Mouse (Mus musculus): Measurements from ENCODE around the gene Tmem151b. TPM values are rescaled to one million over a fixed set of nuclear protein-coding genes. Genes with fewer than 3 reads are reported as not detected.

Tmem151b gene
- polyA plus RNA-seq, 1 experiment from 2014 or later = 1.0 TPM

DNA sequence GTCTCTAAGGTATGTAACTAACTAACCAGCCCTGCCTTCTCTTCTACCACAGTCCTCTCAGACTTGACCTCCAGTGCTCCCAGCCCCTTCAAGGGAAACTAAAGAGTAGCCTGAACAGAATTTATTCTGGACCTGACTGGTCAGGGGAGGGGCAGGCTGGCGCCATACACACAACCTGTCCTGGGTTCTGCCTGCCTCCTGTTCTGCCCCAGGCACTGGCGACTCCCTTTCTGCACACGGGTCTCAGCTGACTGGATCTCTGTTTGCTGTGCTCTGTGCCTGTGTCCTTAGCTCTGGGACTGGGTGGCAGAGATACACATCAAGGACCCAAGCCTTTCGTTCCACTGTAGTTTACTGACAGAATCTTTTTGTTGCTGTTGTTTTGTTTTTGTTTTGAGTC, 30.1 kb upstream of the Tmem151b start:
- peaks cover 29% of the 10 kb centered on the region for H3K4me1 ChIP-seq (ENCODE audit: control insufficient read depth, insufficient read depth, low read length)
- no peak overlapping the region for H3K9ac ChIP-seq (ENCODE audit: low read depth, low read length)
- no peaks in the 10 kb centered on the region for H3K27me3 ChIP-seq (ENCODE audit: control insufficient read depth, insufficient read depth, low read length)
- H3K4me3 ChIP-seq (ENCODE audit: low read depth, low read length) = no peak overlapping the region
- no peak overlapping the region for H3K4me2 ChIP-seq
- no peak overlapping the region for H3K27ac ChIP-seq (ENCODE audit: low read depth, low read length)
- no peaks in the 10 kb centered on the region for H3K9me3 ChIP-seq (replicated peaks; ENCODE audit: control insufficient read depth, low read length)
- no peaks in the 10 kb centered on the region for H3K36me3 ChIP-seq (ENCODE audit: control insufficient read depth, insufficient read depth, low read length)
- ATAC-seq (replicated peaks; ENCODE audit: insufficient number of reproducible peaks, low FRiP score, low TSS enrichment) = no peak
- WGBS (ENCODE audit: insufficient replicate concordance) = 87% methylated on average over 4 of the region's 4 CpGs

DNA sequence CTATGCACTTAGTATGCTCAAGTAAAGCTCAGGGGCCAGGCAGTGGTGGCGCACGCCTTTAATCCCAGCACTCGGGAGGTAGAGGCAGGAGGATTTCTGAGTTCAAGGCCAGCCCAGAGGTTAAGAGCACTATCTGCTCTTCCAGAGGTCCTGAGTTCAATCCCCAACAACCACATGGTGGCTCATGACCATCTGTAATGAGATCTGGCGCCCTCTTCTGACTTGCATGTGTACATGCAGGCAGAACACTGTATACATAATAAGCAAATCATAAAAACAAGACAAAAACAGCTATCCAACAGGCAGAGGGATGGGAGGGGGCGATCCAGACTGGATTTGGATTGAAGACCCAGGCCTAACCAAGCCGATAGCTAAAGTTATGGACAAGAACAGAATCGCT, 29.4 kb upstream of the Tmem151b start:
- Histone ChIP-seq H3K4me3 (ENCODE audit: low read depth, low read length) (no peak overlapping the region), H3K9ac (ENCODE audit: low read depth, low read length) (no peak overlapping the region), H3K27me3 (ENCODE audit: control insufficient read depth, insufficient read depth, low read length) (no peaks in the 10 kb centered on the region), H3K36me3 (ENCODE audit: control insufficient read depth, insufficient read depth, low read length) (no peaks in the 10 kb centered on the region), H3K4me1 (ENCODE audit: control insufficient read depth, insufficient read depth, low read length) (peaks cover 27% of the 10 kb centered on the region), H3K4me2 (no peak overlapping the region), H3K27ac (ENCODE audit: low read depth, low read length) (no peak overlapping the region), H3K9me3 (replicated peaks; ENCODE audit: control insufficient read depth, low read length) (no peaks in the 10 kb centered on the region)
- no peak for ATAC-seq (replicated peaks; ENCODE audit: insufficient number of reproducible peaks, low FRiP score, low TSS enrichment)
- 74% methylated on average over 7 of the region's 7 CpGs for WGBS (ENCODE audit: insufficient replicate concordance)

DNA sequence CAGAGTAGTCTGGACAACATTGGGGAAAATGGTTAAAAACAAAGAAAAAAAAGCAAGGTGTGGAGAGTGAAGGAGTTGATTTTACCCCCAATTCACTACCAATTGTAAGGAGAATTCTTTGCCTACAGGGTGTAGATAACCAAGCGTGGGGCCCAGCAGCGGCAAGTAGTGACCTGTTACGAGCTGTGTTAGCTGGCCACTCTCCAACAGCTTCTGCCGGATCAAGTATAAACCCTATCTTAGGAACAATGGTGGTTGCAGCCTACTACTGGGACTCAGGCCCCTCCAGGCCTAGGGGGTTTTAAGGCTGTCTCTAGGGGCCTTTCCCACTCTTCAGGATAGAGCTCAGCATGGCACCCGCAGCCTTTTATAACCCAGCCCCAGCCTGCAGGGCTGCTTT, 28.8 kb upstream of the Tmem151b start:
- 29% methylated on average over 5 of the region's 5 CpGs for WGBS (ENCODE audit: insufficient replicate concordance)
- no peak overlapping the region for H3K9ac ChIP-seq (ENCODE audit: low read depth, low read length)

DNA sequence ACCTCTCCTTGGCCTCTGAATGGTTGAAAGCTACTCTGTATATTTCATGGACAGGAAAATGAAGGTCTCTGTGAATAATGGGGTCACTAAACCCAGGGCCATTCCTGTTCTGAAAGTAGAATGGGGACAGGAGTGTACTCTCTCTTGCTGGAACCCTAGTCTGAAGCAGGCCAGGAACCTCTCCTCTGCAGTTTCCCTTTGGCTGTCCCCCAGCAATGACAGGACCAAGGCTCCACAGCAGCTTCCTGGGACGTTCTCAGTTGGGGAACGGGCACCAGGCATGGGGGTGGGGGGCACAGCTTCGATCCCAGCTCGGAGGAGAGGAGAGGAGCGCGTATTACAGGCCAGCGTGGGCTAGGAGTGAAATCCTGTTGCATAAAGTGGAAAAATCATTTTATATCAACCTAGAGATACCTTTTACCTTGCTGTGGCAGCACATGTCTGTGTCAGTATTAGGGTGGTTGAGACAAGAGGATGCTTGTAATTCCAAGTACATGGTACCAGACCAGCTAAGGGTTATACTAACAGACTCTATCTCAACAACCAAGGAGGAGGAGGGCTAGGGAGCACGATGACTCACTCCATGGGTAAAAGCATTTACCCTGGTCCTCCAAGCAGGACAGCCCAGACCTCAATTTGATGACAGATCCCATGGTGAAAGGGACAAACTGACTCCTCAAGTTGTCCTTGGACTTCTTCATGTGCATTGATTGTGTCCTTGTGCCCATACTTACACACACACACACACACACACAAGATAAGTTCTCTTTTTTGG, 25.8 kb upstream of the Tmem151b start:
- Histone ChIP-seq H3K4me2 (peak overlapping the region; percentile 8; the same call in 1 of the 2 replicates), H3K9ac (ENCODE audit: low read depth, low read length) (peak overlapping the region; percentile 100; the same call in 1 of the 2 replicates), H3K4me3 (ENCODE audit: low read depth, low read length) (no peak overlapping the region), H3K27me3 (ENCODE audit: control insufficient read depth, insufficient read depth, low read length) (no peaks in the 10 kb centered on the region), H3K4me1 (ENCODE audit: control insufficient read depth, insufficient read depth, low read length) (peaks cover 23% of the 10 kb centered on the region), H3K9me3 (replicated peaks; ENCODE audit: control insufficient read depth, low read length) (no peaks in the 10 kb centered on the region), H3K27ac (ENCODE audit: low read depth, low read length) (no peak overlapping the region), H3K36me3 (ENCODE audit: control insufficient read depth, insufficient read depth, low read length) (peaks cover 12% of the 10 kb centered on the region)
- 92% methylated on average over 8 of the region's 8 CpGs for WGBS (ENCODE audit: insufficient replicate concordance)
- ATAC-seq (replicated peaks; ENCODE audit: insufficient number of reproducible peaks, low FRiP score, low TSS enrichment) = no peak

More for the DNA sequence above, 28.8 kb upstream of the Tmem151b start:
- no peak overlapping the region for H3K4me2 ChIP-seq
- H3K27ac ChIP-seq (ENCODE audit: low read depth, low read length) = peak overlapping the region; percentile 12; the same call in 1 of the 2 replicates
- H3K4me3 ChIP-seq (ENCODE audit: low read depth, low read length) = no peak overlapping the region
- H3K27me3 ChIP-seq (ENCODE audit: control insufficient read depth, insufficient read depth, low read length) = no peaks in the 10 kb centered on the region
- ATAC-seq (replicated peaks; ENCODE audit: insufficient number of reproducible peaks, low FRiP score, low TSS enrichment) = no peak
- peaks cover 22% of the 10 kb centered on the region for H3K4me1 ChIP-seq (ENCODE audit: control insufficient read depth, insufficient read depth, low read length)
- H3K36me3 ChIP-seq (ENCODE audit: control insufficient read depth, insufficient read depth, low read length) = no peaks in the 10 kb centered on the region
- H3K9me3 ChIP-seq (replicated peaks; ENCODE audit: control insufficient read depth, low read length) = no peaks in the 10 kb centered on the region

DNA sequence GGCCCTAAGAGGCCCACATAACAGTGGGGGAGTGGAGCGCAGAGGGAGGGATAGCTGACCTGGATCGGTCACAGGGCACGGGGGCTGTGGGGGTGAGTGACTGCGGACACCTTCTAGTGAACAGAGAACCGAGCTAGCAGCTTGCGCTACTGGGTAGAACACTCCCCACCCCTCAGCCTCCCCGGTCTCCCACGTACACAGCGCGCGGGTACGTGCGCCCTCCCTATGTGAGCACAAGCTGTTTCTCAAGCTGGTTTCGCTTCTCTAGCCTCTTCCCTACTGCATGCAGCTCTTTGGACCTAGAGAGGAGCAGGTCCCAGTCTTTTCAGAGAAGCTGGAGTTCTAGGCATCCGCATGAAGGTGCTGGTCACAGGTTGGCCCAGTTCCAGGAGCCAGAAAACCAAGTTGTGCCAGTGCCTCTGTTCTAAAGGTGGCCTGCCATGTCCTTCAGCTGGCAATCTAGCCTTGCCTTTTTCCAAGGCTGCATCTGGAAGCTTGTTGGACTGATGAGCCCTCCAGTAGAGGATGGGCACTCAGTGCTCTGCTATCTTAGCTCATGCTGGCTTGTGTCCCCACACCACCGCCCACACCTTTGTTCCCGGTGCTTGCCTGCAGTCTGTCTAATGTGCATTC, 24.8 kb upstream of the Tmem151b start:
- Histone ChIP-seq H3K27ac (ENCODE audit: low read depth, low read length) (peak overlapping the region; percentile 99), H3K4me1 (ENCODE audit: control insufficient read depth, insufficient read depth, low read length) (peaks cover 23% of the 10 kb centered on the region), H3K9me3 (replicated peaks; ENCODE audit: control insufficient read depth, low read length) (no peaks in the 10 kb centered on the region), H3K9ac (ENCODE audit: low read depth, low read length) (peak overlapping the region; percentile 100), H3K4me3 (ENCODE audit: low read depth, low read length) (peak overlapping the region; percentile 100), H3K4me2 (peak overlapping the region; percentile 95), H3K36me3 (ENCODE audit: control insufficient read depth, insufficient read depth, low read length) (peaks cover 22% of the 10 kb centered on the region), H3K27me3 (ENCODE audit: control insufficient read depth, insufficient read depth, low read length) (no peaks in the 10 kb centered on the region)
- 2% methylated on average over 17 of the region's 17 CpGs for WGBS (ENCODE audit: insufficient replicate concordance)
- peak; percentile 2; the same call in 1 of the 2 replicates for ATAC-seq (replicated peaks; ENCODE audit: insufficient number of reproducible peaks, low FRiP score, low TSS enrichment)

DNA sequence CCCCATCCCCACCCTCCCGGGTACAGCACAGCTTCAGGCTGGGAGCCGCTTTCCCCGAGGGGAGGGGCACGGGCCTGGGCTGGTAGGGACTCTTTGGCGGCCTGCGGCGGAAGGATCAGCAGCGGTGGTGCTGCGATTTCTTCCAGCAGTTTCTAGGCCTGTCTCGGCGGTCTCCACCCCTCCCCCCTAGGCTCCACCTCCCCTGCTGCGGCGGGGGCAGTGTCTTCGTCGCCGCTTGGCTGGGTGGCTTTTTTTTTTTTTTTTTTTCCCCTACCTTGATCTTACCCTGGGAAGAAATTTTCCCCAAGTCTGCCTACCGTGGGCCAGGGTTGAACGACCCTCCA, 24.3 kb upstream of the Tmem151b start:
- no peaks in the 10 kb centered on the region for H3K9me3 ChIP-seq (replicated peaks; ENCODE audit: control insufficient read depth, low read length)
- peaks cover 27% of the 10 kb centered on the region for H3K36me3 ChIP-seq (ENCODE audit: control insufficient read depth, insufficient read depth, low read length)
- no peaks in the 10 kb centered on the region for H3K27me3 ChIP-seq (ENCODE audit: control insufficient read depth, insufficient read depth, low read length)
- peak; percentile 77 for ATAC-seq (replicated peaks; ENCODE audit: insufficient number of reproducible peaks, low FRiP score, low TSS enrichment)
- peak overlapping the region; percentile 100 for H3K9ac ChIP-seq (ENCODE audit: low read depth, low read length)
- peak overlapping the region; percentile 100 for H3K4me3 ChIP-seq (ENCODE audit: low read depth, low read length)
- H3K4me1 ChIP-seq (ENCODE audit: control insufficient read depth, insufficient read depth, low read length) = peaks cover 23% of the 10 kb centered on the region
- peak overlapping the region; percentile 99 for H3K27ac ChIP-seq (ENCODE audit: low read depth, low read length)
- under 1% methylated on average over 18 of the region's 18 CpGs for WGBS (ENCODE audit: insufficient replicate concordance)
- peak overlapping the region; percentile 95 for H3K4me2 ChIP-seq

DNA sequence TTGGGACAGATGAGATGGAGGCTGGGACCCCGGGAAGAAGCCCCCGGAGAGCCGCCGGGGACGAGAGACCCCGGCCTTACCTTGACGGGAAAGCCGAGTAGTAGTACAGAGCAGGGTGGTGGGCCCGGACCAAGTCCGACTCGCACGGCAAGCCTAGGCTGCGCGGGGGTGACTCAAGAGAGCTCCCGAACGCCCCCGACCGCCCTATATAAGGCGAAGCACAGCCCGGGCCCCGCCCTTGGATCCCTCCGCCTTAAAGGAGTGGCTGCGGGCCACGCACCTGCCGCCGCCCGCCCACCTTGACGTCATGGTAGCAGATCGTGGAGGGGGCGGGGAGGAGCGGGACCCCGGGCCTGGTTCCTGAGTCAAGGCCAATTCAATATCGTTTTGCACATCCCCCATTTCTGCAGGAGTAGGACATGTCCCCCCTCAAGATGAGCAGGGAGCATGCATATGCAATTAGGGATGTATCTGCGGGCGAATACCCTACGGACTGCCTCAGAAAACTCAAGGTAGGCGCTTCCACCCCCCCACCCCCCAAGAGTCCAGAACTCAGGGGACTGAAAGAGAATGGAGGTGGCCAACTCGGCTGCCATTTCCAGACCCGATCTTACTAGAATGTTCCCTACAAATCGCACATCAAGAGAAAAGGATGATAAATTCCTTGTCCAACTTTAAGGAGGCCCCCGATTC, 23.8 kb upstream of the Tmem151b start, which contains the start of gene Hsp90ab1:
Gene Hsp90ab1 (minus strand): TSS at position 185 of the 693 bp plus-strand sequence.
- Histone ChIP-seq H3K9ac (ENCODE audit: low read depth, low read length) (peak within 1 kb of the TSS; percentile 100), H3K4me2 (peak within 1 kb of the TSS; percentile 95), H3K4me3 (ENCODE audit: low read depth, low read length) (peak within 1 kb of the TSS; percentile 100), H3K9me3 (replicated peaks; ENCODE audit: control insufficient read depth, low read length) (no peaks in the 10 kb centered on the region), H3K27me3 (ENCODE audit: control insufficient read depth, insufficient read depth, low read length) (no peaks in the 10 kb centered on the region), H3K27ac (ENCODE audit: low read depth, low read length) (peak within 1 kb of the TSS; percentile 99), H3K36me3 (ENCODE audit: control insufficient read depth, insufficient read depth, low read length) (peaks cover 33% of the 10 kb centered on the region), H3K4me1 (ENCODE audit: control insufficient read depth, insufficient read depth, low read length) (peaks cover 21% of the 10 kb centered on the region)
- under 1% methylated on average over 41 of the region's 41 CpGs for WGBS (ENCODE audit: insufficient replicate concordance)
- peak; percentile 86 for ATAC-seq (replicated peaks; ENCODE audit: insufficient number of reproducible peaks, low FRiP score, low TSS enrichment)

Measured in heart, embryonic 11.5 days (tissue).